Mouse (Mus musculus): ENCODE measurements at regions not wholly inside any gene's neighbourhood (a gene's known extent, or its start where the extent isn't known, plus 50 kb on each side); places are given as distances from the start of the nearest gene placed in this dataset.

DNA sequence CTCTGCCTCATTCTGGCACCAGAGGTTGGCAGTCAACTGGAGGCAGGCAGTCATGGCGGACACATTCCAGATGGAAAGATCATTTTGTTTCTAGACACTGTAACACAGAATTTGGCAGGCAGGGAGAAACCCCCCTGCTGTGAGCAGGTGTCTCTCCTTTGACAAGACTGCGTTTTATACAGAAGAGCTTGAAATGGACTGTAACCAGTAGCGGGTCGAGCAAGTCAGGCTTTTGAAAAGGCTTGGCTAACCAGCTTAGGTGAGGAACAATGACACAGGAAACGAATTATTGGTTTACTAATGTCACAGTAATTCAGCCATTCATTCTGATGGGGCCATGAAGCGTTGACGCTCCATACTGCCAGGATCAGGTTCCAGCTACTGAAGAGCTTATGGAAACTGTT is 275.3 kb upstream of the Slc24a5 start:
- TF ChIP-seq POLR2A (IDR thresholded peaks at IDR 0.05; ENCODE audit: insufficient read depth, low read depth, low read length): no peak
- TF ChIP-seq CTCF (IDR thresholded peaks at IDR 0.05): no peak
- no peak for TF ChIP-seq EP300 (IDR thresholded peaks at IDR 0.05; ENCODE audit: insufficient read depth, low read depth, low read length)
